Comparison of ENCODE assay signal across 33 mouse cellular contexts in genomic region chr9:104776198-104776815, GRCm38 (mm10).
DNase-seq lines count a peak whose midpoint lies in the region; ATAC-seq and TF ChIP-seq lines count a peak whose summit lies in the region.
"Had no signal": no experiment of that assay in that cellular context is flagged by ENCODE, and none has a peak within 500 bp of the region (broad histone marks: within the 10 kb centered on the region; RNA-seq: fewer than 3 reads in every experiment).

No protein-coding gene starts in this region.

- no peak for ATAC-seq in forebrain, embryonic 12.5 days (ENCODE audit: low FRiP score)
- ATAC-seq in forebrain, embryonic 11.5 days (replicated peaks; ENCODE audit: low FRiP score): no peak
- peak; percentile 90 for ATAC-seq in forebrain, embryonic 16.5 days
- no peak for ATAC-seq in stomach, postnatal 0 days (ENCODE audit: low FRiP score, low TSS enrichment)
- ATAC-seq: activated CD4-positive, CD25-positive, alpha-beta regulatory T cell, adult 4 months; intestine, postnatal 0 days; midbrain, embryonic 16.5 days had no signal

- H3K4me2 ChIP-seq in forebrain, embryonic 12.5 days: no peak overlapping the region
- no peak overlapping the region for H3K4me2 ChIP-seq in forebrain, embryonic 11.5 days (ENCODE audit: low read depth, low read length, severe bottlenecking)
- H3K4me2 ChIP-seq in forebrain, embryonic 16.5 days (ENCODE audit: low read length): peak overlapping the region; percentile 25; the same call in 1 of the 2 replicates
- H3K4me2 ChIP-seq in stomach, postnatal 0 days (replicated peaks; ENCODE audit: low read depth): no peak overlapping the region
- H3K4me2 ChIP-seq: heart, embryonic 11.5 days; hindbrain, embryonic 14.5 days; limb, embryonic 12.5 days; liver, embryonic 15.5 days; lung, embryonic 14.5 days; neural tube, embryonic 12.5 days had no signal

- no peak for DNase-seq in forebrain, embryonic 11.5 days (ENCODE audit: low spot score)
- DNase-seq in left cerebral cortex, postnatal 14 days (ENCODE audit: low spot score in 2 of 2): peak; percentile 20 to 63
- DNase-seq in left cerebral cortex, adult 18-20 months (ENCODE audit: low spot score in 2 of 2): no peak
- DNase-seq in stomach, postnatal 0 days (ENCODE audit: low spot score): no peak
- DNase-seq in natural killer cell, adult 2 months (ENCODE audit: low spot score in 2 of 2): no peak
- DNase-seq: adrenal gland, adult 8-10 months; cerebellum, adult 11-12 months; cerebellum, postnatal 10 days; gastrocnemius, adult 2 months; gastrocnemius, postnatal 36 days; heart, adult 18-20 months; heart, postnatal 4 days; kidney, adult 9 months; kidney, postnatal 10 days; layer of hippocampus, adult 9-11 months; lung, embryonic 14.5 days; lung, postnatal 14 days; retina, postnatal 1 day; right cerebral cortex, postnatal 14 days; thymus, postnatal 14 days had no signal

- H3K27ac ChIP-seq in forebrain, embryonic 12.5 days: 0 out of 2 replicates have a peak overlapping the region, but pooled peaks have one; percentile 36
- H3K27ac ChIP-seq in forebrain, embryonic 11.5 days (ENCODE audit: low read depth, low read length): no peak overlapping the region
- peak overlapping the region; percentile 75 for H3K27ac ChIP-seq in forebrain, embryonic 16.5 days (ENCODE audit: low read length)
- H3K27ac ChIP-seq in stomach, postnatal 0 days (replicated peaks): no peak overlapping the region
- H3K27ac ChIP-seq: gastrocnemius, adult 2 months; hindbrain, embryonic 14.5 days; limb, embryonic 12.5 days; liver, embryonic 15.5 days; midbrain, embryonic 10.5 days; neural tube, embryonic 12.5 days had no signal

- H3K9ac ChIP-seq in forebrain, embryonic 12.5 days: no peak overlapping the region
- no peak overlapping the region for H3K9ac ChIP-seq in forebrain, embryonic 11.5 days (ENCODE audit: low read length)
- 0 out of 2 replicates have a peak overlapping the region, but pooled peaks have one; percentile 22 for H3K9ac ChIP-seq in forebrain, embryonic 16.5 days (replicated peaks; ENCODE audit: low read depth, low read length)
- H3K9ac ChIP-seq in stomach, postnatal 0 days (ENCODE audit: low read length): no peak overlapping the region
- H3K9ac ChIP-seq: hindbrain, embryonic 14.5 days; limb, embryonic 12.5 days; liver, embryonic 15.5 days; lung, embryonic 14.5 days; neural tube, embryonic 12.5 days had no signal

- no peak for TF ChIP-seq CTCF in stomach, postnatal 0 days (IDR thresholded peaks at IDR 0.05; ENCODE audit: low read depth)

- no peak overlapping the region for H3K4me3 ChIP-seq in forebrain, embryonic 12.5 days (replicated peaks)
- H3K4me3 ChIP-seq in forebrain, embryonic 11.5 days (ENCODE audit: low read depth, low read length): no peak overlapping the region
- no peak overlapping the region for H3K4me3 ChIP-seq in forebrain, embryonic 16.5 days (replicated peaks; ENCODE audit: low read length)
- H3K4me3 ChIP-seq in stomach, postnatal 0 days (ENCODE audit: low read depth, low read length): no peak overlapping the region
- H3K4me3 ChIP-seq: erythroblast, embryonic 14.5 days; gastrocnemius, adult 2 months; limb, embryonic 12.5 days; liver, embryonic 15.5 days; midbrain, embryonic 10.5 days; neural tube, embryonic 12.5 days had no signal

- no peaks in the 10 kb centered on the region for H3K9me3 ChIP-seq in forebrain, embryonic 12.5 days
- H3K9me3 ChIP-seq in forebrain, embryonic 11.5 days (ENCODE audit: control insufficient read depth, low read length): no peaks in the 10 kb centered on the region
- no peaks in the 10 kb centered on the region for H3K9me3 ChIP-seq in forebrain, embryonic 16.5 days (ENCODE audit: control insufficient read depth, low read length)
- H3K9me3 ChIP-seq in stomach, postnatal 0 days (ENCODE audit: control insufficient read depth, low read length): no peaks in the 10 kb centered on the region
- H3K9me3 ChIP-seq: limb, embryonic 12.5 days; liver, embryonic 15.5 days; midbrain, embryonic 10.5 days; neural tube, embryonic 12.5 days had no signal

- WGBS in forebrain, embryonic 12.5 days: 74% methylated on average over 7 of the region's 7 CpGs
- WGBS in forebrain, embryonic 11.5 days: 77% methylated on average over 7 of the region's 7 CpGs
- 45% methylated on average over 7 of the region's 7 CpGs for WGBS in forebrain, embryonic 16.5 days
- 90% methylated on average over 7 of the region's 7 CpGs for WGBS in stomach, postnatal 0 days

- peaks cover 3% of the 10 kb centered on the region; the same call in 1 of the 2 replicates for H3K4me1 ChIP-seq in forebrain, embryonic 12.5 days
- no peaks in the 10 kb centered on the region for H3K4me1 ChIP-seq in forebrain, embryonic 11.5 days (replicated peaks; ENCODE audit: control insufficient read depth, insufficient read depth, low read length)
- H3K4me1 ChIP-seq in forebrain, embryonic 16.5 days (replicated peaks; ENCODE audit: control insufficient read depth, insufficient read depth, low read length): peaks cover 19% of the 10 kb centered on the region
- no peaks in the 10 kb centered on the region for H3K4me1 ChIP-seq in stomach, postnatal 0 days (replicated peaks; ENCODE audit: control insufficient read depth, insufficient read depth)
- H3K4me1 ChIP-seq: limb, embryonic 12.5 days; liver, embryonic 15.5 days; midbrain, embryonic 10.5 days; neural tube, embryonic 12.5 days had no signal

- H3K36me3 ChIP-seq in forebrain, embryonic 12.5 days (replicated peaks): no peaks in the 10 kb centered on the region
- no peaks in the 10 kb centered on the region for H3K36me3 ChIP-seq in forebrain, embryonic 11.5 days (ENCODE audit: control insufficient read depth, insufficient read depth, low read length)
- H3K36me3 ChIP-seq in forebrain, embryonic 16.5 days (ENCODE audit: control insufficient read depth, insufficient read depth): no peaks in the 10 kb centered on the region
- H3K36me3 ChIP-seq in stomach, postnatal 0 days (ENCODE audit: control insufficient read depth, insufficient read depth, low read length): no peaks in the 10 kb centered on the region
- H3K36me3 ChIP-seq: limb, embryonic 12.5 days; liver, embryonic 15.5 days; midbrain, embryonic 10.5 days; neural tube, embryonic 12.5 days had no signal

- intact Hi-C loops in left cerebral cortex, postnatal 14 days (cut with DNase I): no loop called here

- no peak for TF ChIP-seq EP300 in stomach, postnatal 0 days (optimal IDR thresholded peaks at IDR 0.05)

- no peaks in the 10 kb centered on the region for H3K27me3 ChIP-seq in forebrain, embryonic 12.5 days
- no peaks in the 10 kb centered on the region for H3K27me3 ChIP-seq in forebrain, embryonic 11.5 days (ENCODE audit: control insufficient read depth, insufficient read depth, low read length)
- H3K27me3 ChIP-seq in forebrain, embryonic 16.5 days (replicated peaks; ENCODE audit: control insufficient read depth, insufficient read depth, low read length): no peaks in the 10 kb centered on the region
- H3K27me3 ChIP-seq in stomach, postnatal 0 days (ENCODE audit: control insufficient read depth, insufficient read depth, low read length): no peaks in the 10 kb centered on the region
- H3K27me3 ChIP-seq: CH12.LX; limb, embryonic 12.5 days; liver, embryonic 15.5 days; neural tube, embryonic 12.5 days had no signal

Comparison
In these comparisons a context has a peak if more than half of its experiments do, and no peak if none do; other contexts are left out.
1. H3K27ac ChIP-seq: peak in forebrain, embryonic 12.5 days (single experiment) and forebrain, embryonic 16.5 days (single experiment); none in forebrain, embryonic 11.5 days (single experiment) and stomach, postnatal 0 days (single experiment).
2. DNase-seq: peak in left cerebral cortex, postnatal 14 days (2 of 2); none in forebrain, embryonic 11.5 days (single experiment), left cerebral cortex, adult 18-20 months (0 of 2), stomach, postnatal 0 days (single experiment) and natural killer cell, adult 2 months (0 of 2).